Mouse (Mus musculus): Measurements from ENCODE around the gene Ccdc148. TPM values are rescaled to one million over a fixed set of nuclear protein-coding genes. Genes with fewer than 3 reads are reported as not detected.

The Ccdc148 gene
- polyA plus RNA-seq, 1 experiment from 2014 or later, result 0.70 TPM

- Histone ChIP-seq H3K4me1 (ENCODE audit: control insufficient read depth, low read depth, low read length) (no peaks in the 10 kb centered on the region; the same call in 1 of the 2 replicates), H3K4me2 (ENCODE audit: low read depth, low read length) (no peak overlapping the region), H3K9me3 (replicated peaks; ENCODE audit: control insufficient read depth, low read length) (no peaks in the 10 kb centered on the region), H3K4me3 (ENCODE audit: low read depth, low read length) (no peak overlapping the region), H3K27ac (ENCODE audit: low read length) (no peak overlapping the region), H3K36me3 (ENCODE audit: control insufficient read depth, insufficient read depth) (no peaks in the 10 kb centered on the region), H3K27me3 (ENCODE audit: control insufficient read depth, insufficient read depth, low read depth, low read length) (no peaks in the 10 kb centered on the region), H3K9ac (ENCODE audit: low read depth, low read length) (no peak overlapping the region)
- WGBS (ENCODE audit: insufficient replicate concordance), result 63% methylated on average over 11 of the region's 11 CpGs
- no peak for ATAC-seq (ENCODE audit: low read depth)
These were observed 23.9 kb upstream of the Ccdc148 start for GRCm38 (mm10) chr2:59184107-59185064.

- H3K4me2 ChIP-seq (ENCODE audit: low read depth, low read length), result no peak overlapping the region
- no peaks in the 10 kb centered on the region; the same call in none of the 2 replicates for H3K4me1 ChIP-seq (ENCODE audit: control insufficient read depth, low read depth, low read length)
- 59% methylated on average over 4 of the region's 4 CpGs for WGBS (ENCODE audit: insufficient replicate concordance)
- no peaks in the 10 kb centered on the region for H3K27me3 ChIP-seq (ENCODE audit: control insufficient read depth, insufficient read depth, low read depth, low read length)
- H3K9me3 ChIP-seq (replicated peaks; ENCODE audit: control insufficient read depth, low read length), result no peaks in the 10 kb centered on the region
- no peak overlapping the region for H3K27ac ChIP-seq (ENCODE audit: low read length)
- no peak for ATAC-seq (ENCODE audit: low read depth)
- no peak overlapping the region for H3K9ac ChIP-seq (ENCODE audit: low read depth, low read length)
- no peaks in the 10 kb centered on the region for H3K36me3 ChIP-seq (ENCODE audit: control insufficient read depth, insufficient read depth)
- no peak overlapping the region for H3K4me3 ChIP-seq (ENCODE audit: low read depth, low read length)
These were observed 23.1 kb upstream of the Ccdc148 start for GRCm38 (mm10) chr2:59183541-59183940.

GRCm38 (mm10) chr2:59181321-59182113, 21.0 kb upstream of the Ccdc148 start:
- no peak overlapping the region for H3K4me3 ChIP-seq (ENCODE audit: low read depth, low read length)
- no peaks in the 10 kb centered on the region; the same call in none of the 2 replicates for H3K4me1 ChIP-seq (ENCODE audit: control insufficient read depth, low read depth, low read length)
- H3K9me3 ChIP-seq (replicated peaks; ENCODE audit: control insufficient read depth, low read length), result no peaks in the 10 kb centered on the region
- 66% methylated on average over 15 of the region's 15 CpGs for WGBS (ENCODE audit: insufficient replicate concordance)
- H3K9ac ChIP-seq (ENCODE audit: low read depth, low read length), result no peak overlapping the region
- no peak overlapping the region for H3K27ac ChIP-seq (ENCODE audit: low read length)
- ATAC-seq (ENCODE audit: low read depth), result no peak
- no peak overlapping the region for H3K4me2 ChIP-seq (ENCODE audit: low read depth, low read length)
- no peaks in the 10 kb centered on the region for H3K27me3 ChIP-seq (ENCODE audit: control insufficient read depth, insufficient read depth, low read depth, low read length)
- H3K36me3 ChIP-seq (ENCODE audit: control insufficient read depth, insufficient read depth), result no peaks in the 10 kb centered on the region

- H3K27ac ChIP-seq (ENCODE audit: low read length), result no peak overlapping the region
- WGBS (ENCODE audit: insufficient replicate concordance), result 54% methylated on average over 5 of the region's 5 CpGs
- no peaks in the 10 kb centered on the region for H3K36me3 ChIP-seq (ENCODE audit: control insufficient read depth, insufficient read depth)
- H3K27me3 ChIP-seq (ENCODE audit: control insufficient read depth, insufficient read depth, low read depth, low read length), result no peaks in the 10 kb centered on the region
- no peak for ATAC-seq (ENCODE audit: low read depth)
- peaks cover 2% of the 10 kb centered on the region for H3K4me1 ChIP-seq (ENCODE audit: control insufficient read depth, low read depth, low read length)
- H3K4me2 ChIP-seq (ENCODE audit: low read depth, low read length), result no peak overlapping the region
- no peak overlapping the region for H3K4me3 ChIP-seq (ENCODE audit: low read depth, low read length)
- H3K9ac ChIP-seq (ENCODE audit: low read depth, low read length), result no peak overlapping the region
- H3K9me3 ChIP-seq (replicated peaks; ENCODE audit: control insufficient read depth, low read length), result no peaks in the 10 kb centered on the region
These were observed 19.0 kb upstream of the Ccdc148 start for GRCm38 (mm10) chr2:59179487-59179886.

GRCm38 (mm10) chr2:59178960-59179359, 18.5 kb upstream of the Ccdc148 start:
- Histone ChIP-seq H3K9me3 (replicated peaks; ENCODE audit: control insufficient read depth, low read length) (no peaks in the 10 kb centered on the region), H3K36me3 (ENCODE audit: control insufficient read depth, insufficient read depth) (no peaks in the 10 kb centered on the region), H3K27ac (ENCODE audit: low read length) (no peak overlapping the region), H3K27me3 (ENCODE audit: control insufficient read depth, insufficient read depth, low read depth, low read length) (no peaks in the 10 kb centered on the region), H3K9ac (ENCODE audit: low read depth, low read length) (no peak overlapping the region), H3K4me1 (ENCODE audit: control insufficient read depth, low read depth, low read length) (peaks cover 2% of the 10 kb centered on the region), H3K4me2 (ENCODE audit: low read depth, low read length) (0 out of 2 replicates have a peak overlapping the region, but pooled peaks have one; percentile 6), H3K4me3 (ENCODE audit: low read depth, low read length) (no peak overlapping the region)
- peak; percentile 58 for ATAC-seq (ENCODE audit: low read depth)
- 53% methylated on average over 4 of the region's 4 CpGs for WGBS (ENCODE audit: insufficient replicate concordance)

- Histone ChIP-seq H3K4me1 (ENCODE audit: control insufficient read depth, low read depth, low read length) (peaks cover 2% of the 10 kb centered on the region), H3K4me2 (ENCODE audit: low read depth, low read length) (no peak overlapping the region), H3K9me3 (replicated peaks; ENCODE audit: control insufficient read depth, low read length) (no peaks in the 10 kb centered on the region), H3K36me3 (ENCODE audit: control insufficient read depth, insufficient read depth) (no peaks in the 10 kb centered on the region), H3K27me3 (ENCODE audit: control insufficient read depth, insufficient read depth, low read depth, low read length) (no peaks in the 10 kb centered on the region), H3K27ac (ENCODE audit: low read length) (no peak overlapping the region), H3K9ac (ENCODE audit: low read depth, low read length) (no peak overlapping the region), H3K4me3 (ENCODE audit: low read depth, low read length) (no peak overlapping the region)
- WGBS (ENCODE audit: insufficient replicate concordance), result 80% methylated on average over 8 of the region's 8 CpGs
- no peak for ATAC-seq (ENCODE audit: low read depth)
These were observed 17.7 kb upstream of the Ccdc148 start for GRCm38 (mm10) chr2:59178191-59178590.

- peaks cover 2% of the 10 kb centered on the region for H3K4me1 ChIP-seq (ENCODE audit: control insufficient read depth, low read depth, low read length)
- no peak for ATAC-seq (ENCODE audit: low read depth)
- no peak overlapping the region for H3K4me2 ChIP-seq (ENCODE audit: low read depth, low read length)
- H3K9ac ChIP-seq (ENCODE audit: low read depth, low read length), result no peak overlapping the region
- H3K4me3 ChIP-seq (ENCODE audit: low read depth, low read length), result no peak overlapping the region
- no peak overlapping the region for H3K27ac ChIP-seq (ENCODE audit: low read length)
- H3K36me3 ChIP-seq (ENCODE audit: control insufficient read depth, insufficient read depth), result no peaks in the 10 kb centered on the region
- no peaks in the 10 kb centered on the region for H3K9me3 ChIP-seq (replicated peaks; ENCODE audit: control insufficient read depth, low read length)
- WGBS (ENCODE audit: insufficient replicate concordance), result 62% methylated on average over 6 of the region's 6 CpGs
- H3K27me3 ChIP-seq (ENCODE audit: control insufficient read depth, insufficient read depth, low read depth, low read length), result no peaks in the 10 kb centered on the region
These were observed 15.4 kb upstream of the Ccdc148 start for GRCm38 (mm10) chr2:59175926-59176325.

GRCm38 (mm10) chr2:59171533-59171932, 11.1 kb upstream of the Ccdc148 start:
- no peak overlapping the region for H3K4me2 ChIP-seq (ENCODE audit: low read depth, low read length)
- peaks cover 2% of the 10 kb centered on the region; the same call in 1 of the 2 replicates for H3K4me1 ChIP-seq (ENCODE audit: control insufficient read depth, low read depth, low read length)
- no peaks in the 10 kb centered on the region for H3K27me3 ChIP-seq (ENCODE audit: control insufficient read depth, insufficient read depth, low read depth, low read length)
- no peak for ATAC-seq (ENCODE audit: low read depth)
- H3K4me3 ChIP-seq (ENCODE audit: low read depth, low read length), result no peak overlapping the region
- no peak overlapping the region for H3K9ac ChIP-seq (ENCODE audit: low read depth, low read length)
- no peaks in the 10 kb centered on the region for H3K36me3 ChIP-seq (ENCODE audit: control insufficient read depth, insufficient read depth)
- H3K27ac ChIP-seq (ENCODE audit: low read length), result no peak overlapping the region
- 26% methylated on average over 5 of the region's 5 CpGs for WGBS (ENCODE audit: insufficient replicate concordance)
- no peaks in the 10 kb centered on the region for H3K9me3 ChIP-seq (replicated peaks; ENCODE audit: control insufficient read depth, low read length)
